Mouse (Mus musculus): ENCODE data around the gene Bmper. TPM values are rescaled to one million over a fixed set of nuclear protein-coding genes. Genes with fewer than 3 reads are reported as not detected.

Gene Bmper
- polyA plus RNA-seq, 1 experiment from 2014 or later = 12.4 TPM

GRCm38 (mm10) chr9:23344353-23344752 is 121.5 kb downstream of the Bmper start:
- H3K4me3 ChIP-seq = no peak overlapping the region
- no peaks in the 10 kb centered on the region for H3K27me3 ChIP-seq (replicated peaks)
- no peaks in the 10 kb centered on the region for H3K9me3 ChIP-seq (replicated peaks)
- peaks cover 18% of the 10 kb centered on the region for H3K4me1 ChIP-seq (replicated peaks)
- H3K36me3 ChIP-seq = no peaks in the 10 kb centered on the region
- no peak overlapping the region for H3K9ac ChIP-seq
- no peak overlapping the region for H3K4me2 ChIP-seq
- H3K27ac ChIP-seq (ENCODE audit: poor library complexity, severe bottlenecking) = no peak overlapping the region
- no peak for ATAC-seq (ENCODE audit: insufficient number of reproducible peaks, low FRiP score)

- Histone ChIP-seq H3K9me3 (replicated peaks) (no peaks in the 10 kb centered on the region), H3K4me2 (peak overlapping the region; percentile 14; the same call in 1 of the 2 replicates), H3K27me3 (replicated peaks) (no peaks in the 10 kb centered on the region), H3K9ac (no peak overlapping the region), H3K36me3 (no peaks in the 10 kb centered on the region), H3K4me1 (replicated peaks) (peaks cover 18% of the 10 kb centered on the region), H3K4me3 (no peak overlapping the region), H3K27ac (ENCODE audit: poor library complexity, severe bottlenecking) (peak overlapping the region; percentile 37; the same call in 1 of the 2 replicates)
- 33% methylated on average over 8 of the region's 8 CpGs for WGBS
- no peak for ATAC-seq (ENCODE audit: insufficient number of reproducible peaks, low FRiP score)
Observed at GRCm38 (mm10) chr9:23345093-23345844, 122.4 kb downstream of the Bmper start.

- Histone ChIP-seq H3K4me3 (no peak overlapping the region), H3K27ac (ENCODE audit: poor library complexity, severe bottlenecking) (no peak overlapping the region), H3K4me1 (replicated peaks) (peaks cover 21% of the 10 kb centered on the region), H3K9me3 (replicated peaks) (no peaks in the 10 kb centered on the region), H3K9ac (no peak overlapping the region), H3K36me3 (no peaks in the 10 kb centered on the region), H3K4me2 (no peak overlapping the region), H3K27me3 (replicated peaks) (no peaks in the 10 kb centered on the region)
- WGBS = 80% methylated on average over 5 of the region's 5 CpGs
- ATAC-seq (ENCODE audit: insufficient number of reproducible peaks, low FRiP score) = no peak
Observed at GRCm38 (mm10) chr9:23349603-23350002, 126.7 kb downstream of the Bmper start.

GRCm38 (mm10) chr9:23351400-23351799 is 128.5 kb downstream of the Bmper start:
- ATAC-seq (ENCODE audit: insufficient number of reproducible peaks, low FRiP score) = no peak

GRCm38 (mm10) chr9:23352396-23352795 is 129.5 kb downstream of the Bmper start:
- Histone ChIP-seq H3K4me3 (no peak overlapping the region), H3K9ac (no peak overlapping the region), H3K4me1 (replicated peaks) (peaks cover 14% of the 10 kb centered on the region), H3K9me3 (replicated peaks) (no peaks in the 10 kb centered on the region), H3K4me2 (no peak overlapping the region), H3K27ac (ENCODE audit: poor library complexity, severe bottlenecking) (no peak overlapping the region), H3K36me3 (no peaks in the 10 kb centered on the region), H3K27me3 (replicated peaks) (no peaks in the 10 kb centered on the region)
- no peak for ATAC-seq (ENCODE audit: insufficient number of reproducible peaks, low FRiP score)
- WGBS = 89% methylated on average over 2 of the region's 2 CpGs

More at GRCm38 (mm10) chr9:23351400-23351799, 128.5 kb downstream of the Bmper start:
- no peak overlapping the region for H3K4me2 ChIP-seq
- H3K9ac ChIP-seq = no peak overlapping the region
- no peak overlapping the region for H3K4me3 ChIP-seq
- H3K27ac ChIP-seq (ENCODE audit: poor library complexity, severe bottlenecking) = no peak overlapping the region
- no peaks in the 10 kb centered on the region for H3K27me3 ChIP-seq (replicated peaks)
- H3K4me1 ChIP-seq (replicated peaks) = peaks cover 14% of the 10 kb centered on the region
- 82% methylated on average over 8 of the region's 8 CpGs for WGBS
- no peaks in the 10 kb centered on the region for H3K9me3 ChIP-seq (replicated peaks)
- H3K36me3 ChIP-seq = no peaks in the 10 kb centered on the region

GRCm38 (mm10) chr9:23354201-23354820 is 131.4 kb downstream of the Bmper start:
- Histone ChIP-seq H3K4me1 (replicated peaks) (peaks cover 11% of the 10 kb centered on the region), H3K9ac (no peak overlapping the region), H3K27me3 (replicated peaks) (no peaks in the 10 kb centered on the region), H3K4me3 (no peak overlapping the region), H3K4me2 (no peak overlapping the region), H3K9me3 (replicated peaks) (no peaks in the 10 kb centered on the region), H3K36me3 (no peaks in the 10 kb centered on the region), H3K27ac (ENCODE audit: poor library complexity, severe bottlenecking) (peak overlapping the region; percentile 77)
- 35% methylated on average over 5 of the region's 5 CpGs for WGBS
- peak; percentile 53; the same call in 1 of the 2 replicates for ATAC-seq (ENCODE audit: insufficient number of reproducible peaks, low FRiP score)

GRCm38 (mm10) chr9:23358108-23358507 is 135.2 kb downstream of the Bmper start:
- H3K4me1 ChIP-seq (replicated peaks) = peaks cover 11% of the 10 kb centered on the region
- H3K36me3 ChIP-seq = no peaks in the 10 kb centered on the region
- no peaks in the 10 kb centered on the region for H3K9me3 ChIP-seq (replicated peaks)
- H3K9ac ChIP-seq = no peak overlapping the region
- H3K27ac ChIP-seq (ENCODE audit: poor library complexity, severe bottlenecking) = no peak overlapping the region
- H3K27me3 ChIP-seq (replicated peaks) = no peaks in the 10 kb centered on the region
- 82% methylated on average over 2 of the region's 2 CpGs for WGBS
- no peak for ATAC-seq (ENCODE audit: insufficient number of reproducible peaks, low FRiP score)
- H3K4me3 ChIP-seq = no peak overlapping the region
- H3K4me2 ChIP-seq = no peak overlapping the region

GRCm38 (mm10) chr9:23363139-23363538 is 140.3 kb downstream of the Bmper start:
- no peak for ATAC-seq (ENCODE audit: insufficient number of reproducible peaks, low FRiP score)
- H3K4me2 ChIP-seq = no peak overlapping the region
- WGBS = 72% methylated on average over 2 of the region's 2 CpGs
- H3K27me3 ChIP-seq (replicated peaks) = no peaks in the 10 kb centered on the region
- no peak overlapping the region for H3K4me3 ChIP-seq
- no peaks in the 10 kb centered on the region for H3K4me1 ChIP-seq (replicated peaks)
- H3K36me3 ChIP-seq = no peaks in the 10 kb centered on the region
- no peak overlapping the region for H3K27ac ChIP-seq (ENCODE audit: poor library complexity, severe bottlenecking)
- no peak overlapping the region for H3K9ac ChIP-seq
- H3K9me3 ChIP-seq (replicated peaks) = no peaks in the 10 kb centered on the region

- no peak for ATAC-seq (ENCODE audit: insufficient number of reproducible peaks, low FRiP score)
- Histone ChIP-seq H3K27ac (ENCODE audit: poor library complexity, severe bottlenecking) (no peak overlapping the region), H3K4me1 (replicated peaks) (no peaks in the 10 kb centered on the region), H3K27me3 (replicated peaks) (no peaks in the 10 kb centered on the region), H3K4me3 (no peak overlapping the region), H3K9ac (no peak overlapping the region), H3K36me3 (no peaks in the 10 kb centered on the region), H3K4me2 (no peak overlapping the region), H3K9me3 (replicated peaks) (no peaks in the 10 kb centered on the region)
- 82% methylated on average over 7 of the region's 7 CpGs for WGBS
Observed at GRCm38 (mm10) chr9:23363540-23363939, 140.7 kb downstream of the Bmper start.

GRCm38 (mm10) chr9:23364047-23364446 is 141.2 kb downstream of the Bmper start:
- Histone ChIP-seq H3K27me3 (replicated peaks) (no peaks in the 10 kb centered on the region), H3K9me3 (replicated peaks) (no peaks in the 10 kb centered on the region), H3K4me1 (replicated peaks) (no peaks in the 10 kb centered on the region), H3K9ac (no peak overlapping the region), H3K4me3 (no peak overlapping the region), H3K4me2 (no peak overlapping the region), H3K36me3 (no peaks in the 10 kb centered on the region), H3K27ac (ENCODE audit: poor library complexity, severe bottlenecking) (no peak overlapping the region)
- WGBS = 67% methylated on average over 2 of the region's 2 CpGs
- ATAC-seq (ENCODE audit: insufficient number of reproducible peaks, low FRiP score) = no peak

- H3K27me3 ChIP-seq (replicated peaks) = no peaks in the 10 kb centered on the region
- H3K4me3 ChIP-seq = no peak overlapping the region
- no peak for ATAC-seq (ENCODE audit: insufficient number of reproducible peaks, low FRiP score)
- no peak overlapping the region for H3K4me2 ChIP-seq
- H3K36me3 ChIP-seq = no peaks in the 10 kb centered on the region
- H3K27ac ChIP-seq (ENCODE audit: poor library complexity, severe bottlenecking) = no peak overlapping the region
- no peaks in the 10 kb centered on the region for H3K4me1 ChIP-seq (replicated peaks)
- no peak overlapping the region for H3K9ac ChIP-seq
- H3K9me3 ChIP-seq (replicated peaks) = no peaks in the 10 kb centered on the region
Observed at GRCm38 (mm10) chr9:23368124-23368523, 145.2 kb downstream of the Bmper start.

All from heart, embryonic 12.5 days (tissue).